Mouse (Mus musculus): ENCODE data around the gene Dapp1.
A peak's percentile ranks its signal among the peaks of the same experiment; 100 is the strongest.
"Not testable (repeated sequence)": the region's sequence is repeated elsewhere in the genome, so short reads cannot be mapped to it uniquely, and the experiment has no call there.

The Dapp1 gene

DNA sequence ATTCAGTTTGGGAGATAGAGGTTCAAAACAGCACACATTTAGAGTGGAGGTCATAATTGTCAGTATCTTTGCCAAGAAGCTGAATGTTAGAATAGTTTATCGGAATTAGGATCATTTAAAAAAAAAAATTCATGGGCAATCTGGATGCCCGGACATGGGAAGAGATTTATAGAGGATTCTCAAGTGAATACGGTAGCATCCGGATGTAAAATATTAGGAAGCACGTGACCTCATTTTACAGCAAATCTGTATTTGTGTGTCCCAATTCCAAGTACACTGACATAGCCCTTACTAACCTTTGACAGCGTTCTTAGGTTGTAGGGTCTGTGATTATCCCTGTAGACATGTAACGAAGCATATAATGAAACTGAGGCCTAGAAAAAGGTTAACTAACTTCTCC is 61.9 kb downstream of the Dapp1 start:
- no peak for DNase-seq (ENCODE audit: low spot score in 2 of 2)

- DNase-seq (ENCODE audit: low spot score in 2 of 2) = no peak
Measured at GRCm38 (mm10) chr3:137918932-137919311, 62.4 kb downstream of the Dapp1 start.

DNA sequence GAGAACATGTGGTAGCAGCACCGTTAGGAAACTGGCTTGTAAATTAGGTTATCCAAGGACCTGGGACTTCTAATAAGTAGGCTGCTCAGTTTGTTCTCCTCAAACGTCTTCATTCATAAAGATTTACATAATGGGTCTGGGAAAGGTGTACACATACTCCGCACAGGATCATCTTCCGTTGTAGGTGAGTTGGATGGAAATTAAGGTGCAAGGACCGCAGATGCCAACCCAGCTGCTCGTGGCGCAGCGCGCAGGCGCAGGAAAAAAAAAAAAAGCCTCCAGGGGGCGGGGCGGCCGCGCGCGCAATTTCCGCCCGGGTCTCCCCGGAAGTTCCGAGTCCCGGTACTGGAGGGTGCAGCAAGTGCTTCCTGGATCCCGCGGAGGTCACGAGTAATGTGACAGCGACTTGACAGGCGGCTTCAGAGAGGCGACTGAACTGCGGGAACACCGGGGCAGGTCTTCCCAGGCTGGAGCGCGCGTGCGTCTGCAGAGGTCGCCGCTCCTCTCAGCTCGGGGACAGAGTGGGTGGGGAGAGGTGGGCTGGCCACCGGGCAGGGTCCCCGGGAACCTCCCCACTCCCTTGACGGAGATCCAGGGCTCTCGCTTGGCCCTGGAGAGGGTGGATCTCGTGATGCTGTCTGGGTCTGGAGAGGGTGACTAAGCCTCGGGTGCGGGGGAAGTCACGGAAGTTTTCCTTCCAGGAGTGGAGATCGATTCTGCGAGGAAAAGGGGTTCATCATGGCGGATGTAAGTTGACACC is 63.0 kb downstream of the Dapp1 start, which contains the start of gene Lamtor3:
Gene Lamtor3 (plus strand): TSS at position 335 of the 760 bp plus-strand sequence.
- peak; percentile 77 to 82 for DNase-seq (ENCODE audit: low spot score in 2 of 2)

DNA sequence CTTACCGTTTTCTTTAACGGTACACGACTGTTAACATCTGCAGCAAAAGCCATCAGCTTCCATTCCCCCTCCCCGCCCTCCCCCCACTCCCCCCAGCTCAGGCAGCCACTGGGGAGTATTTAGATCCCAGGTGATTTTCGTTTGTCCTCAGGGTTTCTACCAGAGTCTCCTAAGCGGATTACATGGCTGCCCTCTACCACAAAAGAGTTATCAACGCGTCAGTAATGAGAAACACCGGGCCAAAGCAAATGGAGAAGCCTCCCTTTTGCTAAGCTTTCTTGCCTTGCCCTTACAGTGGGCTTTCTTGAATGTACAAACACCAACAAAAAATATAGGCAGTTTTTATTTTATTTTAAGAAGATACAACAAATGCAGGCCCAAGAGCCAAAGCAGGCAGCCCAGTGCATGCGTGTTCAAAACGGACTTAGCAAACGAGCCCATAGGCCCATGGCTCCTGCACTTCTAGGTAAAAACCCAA is 63.6 kb downstream of the Dapp1 start:
- no peak for DNase-seq (ENCODE audit: low spot score in 2 of 2)

DNA sequence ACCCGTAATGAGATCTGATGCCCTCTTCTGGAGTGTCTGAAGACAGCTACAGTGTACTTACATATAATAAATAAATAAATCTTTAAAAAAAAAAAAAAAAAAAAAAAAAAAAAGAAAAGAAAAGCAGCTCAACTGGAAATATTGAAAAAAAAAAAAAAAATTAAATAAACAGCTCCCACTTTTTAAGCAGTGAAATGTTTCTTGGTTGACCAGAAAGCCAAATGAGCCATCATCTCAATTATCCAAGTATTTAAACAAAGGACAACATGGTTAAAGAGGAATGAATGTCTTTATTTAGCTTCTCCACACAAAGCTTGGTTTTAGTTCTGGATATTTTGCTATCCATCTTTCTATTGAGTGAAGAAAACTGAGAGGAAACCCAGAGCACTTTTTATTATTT is 66.8 kb downstream of the Dapp1 start:
- not testable (repeated sequence) for DNase-seq (ENCODE audit: low spot score in 2 of 2)

DNA sequence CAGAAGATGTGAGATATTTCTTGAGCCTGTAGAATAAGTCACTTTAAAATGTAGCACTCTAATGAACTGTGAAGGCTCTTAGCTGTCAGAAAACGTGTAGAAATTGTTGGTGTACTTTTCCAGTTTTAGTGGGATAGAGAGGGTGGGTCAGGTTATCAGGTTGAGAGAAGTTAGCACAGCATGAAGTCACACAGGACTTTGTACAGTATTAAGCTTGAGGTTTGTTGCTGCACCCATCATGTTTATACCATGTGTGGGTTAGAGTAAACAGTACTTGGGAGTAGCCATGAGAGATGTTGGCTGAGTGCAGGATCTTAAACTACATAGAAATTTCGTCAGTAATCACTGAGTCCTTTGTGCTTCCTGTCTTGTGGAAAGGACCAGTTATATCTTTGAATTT is 68.3 kb downstream of the Dapp1 start:
- no peak for DNase-seq (ENCODE audit: low spot score in 2 of 2)

GRCm38 (mm10) chr3:137900149-137900548 is 81.2 kb downstream of the Dapp1 start:
- DNase-seq (ENCODE audit: low spot score in 2 of 2) = no peak

- DNase-seq (ENCODE audit: low spot score in 2 of 2) = no peak
Measured at GRCm38 (mm10) chr3:137897685-137898084, 83.7 kb downstream of the Dapp1 start.

- DNase-seq (ENCODE audit: low spot score in 2 of 2) = no peak
Measured at GRCm38 (mm10) chr3:137896867-137897266, 84.5 kb downstream of the Dapp1 start.

DNA sequence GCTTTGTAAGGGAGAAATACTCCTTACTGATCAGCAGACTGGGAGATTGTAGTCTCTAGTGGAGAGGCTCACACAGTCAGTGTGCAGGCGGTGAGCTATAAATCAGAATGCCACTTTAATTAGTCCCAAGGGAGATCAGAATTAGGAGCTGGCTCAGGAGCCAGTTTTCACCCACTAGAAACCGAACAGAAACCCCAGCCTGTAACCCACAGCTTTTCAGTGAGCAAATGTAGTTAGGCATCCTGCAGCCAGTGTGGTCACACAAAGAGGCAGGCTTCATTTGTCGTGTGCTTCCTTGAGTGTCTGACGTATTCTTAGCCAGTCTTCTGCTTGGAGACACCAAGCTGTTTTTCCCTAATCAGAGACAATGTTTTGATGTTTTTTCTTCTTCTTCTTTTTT is 85.0 kb downstream of the Dapp1 start:
- no peak for DNase-seq (ENCODE audit: low spot score in 2 of 2)

DNA sequence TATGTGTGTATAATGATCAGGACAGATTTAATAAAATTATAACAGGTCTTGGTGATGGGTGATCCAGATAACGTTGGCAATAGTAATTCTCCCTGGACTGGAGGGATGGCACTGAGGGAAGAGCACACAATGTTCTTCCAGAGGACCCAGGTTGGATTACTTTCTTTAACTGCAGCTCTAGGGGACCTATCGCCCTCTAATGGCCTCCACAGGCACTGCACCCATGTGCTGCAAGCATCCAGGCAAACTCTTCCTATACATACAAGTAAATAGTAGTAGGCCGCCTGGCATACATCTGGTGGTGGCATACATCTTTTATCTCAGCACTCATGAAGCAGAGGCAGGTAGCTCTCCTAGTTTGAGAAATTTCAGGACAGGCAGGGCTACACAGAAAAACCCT is 86.1 kb downstream of the Dapp1 start:
- no peak for DNase-seq (ENCODE audit: low spot score in 2 of 2)

- DNase-seq (ENCODE audit: low spot score in 2 of 2) = no peak
Measured at GRCm38 (mm10) chr3:137893789-137894188, 87.6 kb downstream of the Dapp1 start.

DNA sequence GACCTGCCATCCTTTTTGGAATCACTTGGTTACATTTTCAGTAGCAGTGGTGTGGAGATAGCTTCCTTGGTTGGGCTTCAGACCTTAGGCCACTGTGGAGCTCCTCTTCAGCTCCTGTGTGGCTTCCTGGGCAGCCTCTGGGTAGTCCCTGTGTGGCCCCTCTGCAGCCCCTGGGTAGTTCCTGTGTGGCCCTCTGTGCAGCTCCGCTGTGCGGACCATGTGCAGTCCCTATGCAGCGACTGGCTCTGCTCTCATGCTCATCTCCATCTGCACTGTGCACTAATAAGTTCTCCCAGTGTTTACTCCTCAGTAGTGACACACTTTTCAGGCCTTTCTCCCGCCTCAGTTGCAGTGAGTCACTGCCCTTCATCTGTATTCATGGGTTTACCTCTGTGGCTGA is 89.2 kb downstream of the Dapp1 start:
- DNase-seq (ENCODE audit: low spot score in 2 of 2) = no peak

GRCm38 (mm10) chr3:137891089-137891488 is 90.3 kb downstream of the Dapp1 start:
- no peak for DNase-seq (ENCODE audit: low spot score in 2 of 2)

GRCm38 (mm10) chr3:137887961-137888360 is 93.4 kb downstream of the Dapp1 start:
- DNase-seq (ENCODE audit: low spot score in 2 of 2) = no peak

GRCm38 (mm10) chr3:137881093-137881492 is 100.3 kb downstream of the Dapp1 start:
- no peak for DNase-seq (ENCODE audit: low spot score in 2 of 2)
